Mouse (Mus musculus) neutrophil, adult 83 days (primary cell): ENCODE measurements around the gene Zc3h12a. TPM values are rescaled to one million over a fixed set of nuclear protein-coding genes. Genes with fewer than 3 reads are reported as not detected.

Experiments used
- total RNA-seq, 2 experiments: library from RNA; stranded (reverse); gene quantifications; one replicate each; pipeline ENCODE4 v1.2.4; 2023

The Zc3h12a gene
- total RNA-seq = 100 to 1,000 TPM; 106 TPM

GRCm38 (mm10) chr4:125127305-125128084, at the start of gene Zc3h12a:
Zc3h12a (minus strand) TSS chr4:125127840.

GRCm38 (mm10) chr4:125084403-125085345, 43.0 kb downstream of the Zc3h12a start, which contains the start of gene Meaf6:
Meaf6 (plus strand) TSS chr4:125085134.

Other genes with a start within 250 kb of the Zc3h12a start
- under 1 TPM in 1 of 2 experiments, not detected in 1; 0.09 TPM for gene Epha10, start 246.9 kb downstream of the Zc3h12a start, total RNA-seq
- 1 to 10 TPM; 7.6 to 8.3 TPM for gene 9930104L06Rik, start 190.8 kb downstream of the Zc3h12a start, total RNA-seq
- gene Cdca8, start 188.5 kb downstream of the Zc3h12a start, total RNA-seq = 10 to 100 TPM; 70.3 to 91.2 TPM
- gene Rspo1, start 141.4 kb downstream of the Zc3h12a start, total RNA-seq = 1 to 10 TPM; 1.9 to 3.3 TPM
- 10 to 100 TPM; 35.6 to 41.2 TPM for gene Gnl2, start 111.3 kb downstream of the Zc3h12a start, total RNA-seq
- gene Dnali1, start 62.1 kb downstream of the Zc3h12a start, total RNA-seq = not detected
- 10 to 100 TPM; 26.3 to 29.2 TPM for gene Snip1, start 61.2 kb downstream of the Zc3h12a start, total RNA-seq
- gene Meaf6, start 42.7 kb downstream of the Zc3h12a start, total RNA-seq = 10 to 100 TPM; 19.7 to 28.0 TPM